Mouse (Mus musculus) heart, postnatal 36 days (tissue): Measurements from ENCODE around the gene Kat14. TPM values are rescaled to one million over a fixed set of nuclear protein-coding genes. Genes with fewer than 3 reads are reported as not detected.
"Not testable (repeated sequence)": the region's sequence is repeated elsewhere in the genome, so short reads cannot be mapped to it uniquely, and the experiment has no call there.

Experiments
- DNase-seq, 2 experiments: peaks; one replicate each; pipeline ENCODE4 v3.0.0; 2021 to 2022
- intact Hi-C: fragments of 180-260 bp; cut with DNase I; formaldehyde crosslinking; loops from one replicate; pipeline ENCODE4 v1.15.1; 2025
- total RNA-seq, 2 experiments: library from RNA; stranded (reverse); gene quantifications; 2 replicates each; pipeline ENCODE4 v1.2.3; 2021

The Kat14 gene
- 10 to 100 TPM; 22.6 to 23.3 TPM for total RNA-seq

GRCm38 (mm10) chr2:144368400-144369019 lies at the start of gene Kat14, which contains the start of gene Pet117:
Gene Kat14 (plus strand): TSS chr2:144368983.
Gene Pet117 (plus strand): TSS chr2:144368996.
- intact Hi-C loops = loop anchor here (5.0 kb wide), 2 partner anchors 89 to 189 kb away; partner anchors contain the start of gene Sec23b
- DNase-seq = peak; percentile 95 to 97

GRCm38 (mm10) chr2:144324218-144324617 lies 44.6 kb upstream of the Kat14 start:
- no peak for DNase-seq
- intact Hi-C loops = no loop called here

DNA sequence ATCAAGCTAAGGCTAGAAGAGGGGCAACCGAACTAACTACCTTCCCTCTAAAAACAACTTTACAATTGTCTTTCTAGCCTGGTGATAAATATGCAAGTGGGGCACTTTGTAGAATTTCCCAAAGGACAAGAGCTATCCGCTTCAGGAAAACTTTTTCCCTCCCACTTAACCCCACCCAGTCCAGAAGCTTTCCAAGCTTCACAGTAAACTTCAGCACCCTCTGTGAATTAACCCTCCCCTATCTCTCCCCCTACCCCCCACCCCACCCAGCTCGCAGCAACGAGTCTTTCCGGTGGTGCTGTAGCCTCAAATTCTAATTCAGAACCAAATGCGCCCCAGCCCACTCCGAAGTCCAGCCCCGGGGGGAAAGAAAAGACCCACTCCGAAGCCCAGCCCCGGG lies 39.3 kb upstream of the Kat14 start:
- intact Hi-C loops = no loop called here
- no peak for DNase-seq

- intact Hi-C loops = no loop called here
Measured at GRCm38 (mm10) chr2:144329937-144330336, 38.8 kb upstream of the Kat14 start.

DNA sequence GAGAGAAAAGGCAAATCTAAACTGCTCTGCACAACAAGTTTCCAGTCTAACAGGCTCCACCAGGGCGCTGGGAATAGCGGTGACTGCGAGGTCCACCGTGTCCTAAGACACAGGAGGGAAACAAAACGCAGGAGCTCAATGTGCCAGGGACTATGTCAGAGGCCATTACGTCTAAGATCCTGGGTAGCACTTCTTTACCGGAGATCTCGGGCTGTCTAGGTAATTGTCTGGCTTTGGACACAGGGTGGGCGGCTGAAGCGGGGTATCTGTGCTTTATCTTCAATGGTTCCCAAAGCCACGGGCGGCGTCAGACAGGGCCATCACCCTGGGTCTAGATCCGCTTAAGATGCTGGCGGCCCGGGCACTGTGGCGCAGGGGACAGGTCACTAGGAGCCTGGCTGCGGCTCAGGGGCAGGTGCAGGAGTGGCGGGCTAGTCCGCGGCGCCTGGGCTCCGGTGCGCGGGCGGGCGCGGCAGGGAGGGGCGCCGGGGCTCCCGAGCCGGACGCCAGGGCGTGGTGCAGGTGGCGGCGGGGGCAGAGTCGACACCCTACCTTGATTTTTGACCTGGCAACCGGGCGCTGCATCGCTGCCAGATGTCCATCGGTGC lies 38.3 kb upstream of the Kat14 start:
- intact Hi-C loops = no loop called here
- DNase-seq = peak in 1 of 2 experiments; percentile 14

More at GRCm38 (mm10) chr2:144329937-144330336, 38.8 kb upstream of the Kat14 start:
- no peak for DNase-seq

DNA sequence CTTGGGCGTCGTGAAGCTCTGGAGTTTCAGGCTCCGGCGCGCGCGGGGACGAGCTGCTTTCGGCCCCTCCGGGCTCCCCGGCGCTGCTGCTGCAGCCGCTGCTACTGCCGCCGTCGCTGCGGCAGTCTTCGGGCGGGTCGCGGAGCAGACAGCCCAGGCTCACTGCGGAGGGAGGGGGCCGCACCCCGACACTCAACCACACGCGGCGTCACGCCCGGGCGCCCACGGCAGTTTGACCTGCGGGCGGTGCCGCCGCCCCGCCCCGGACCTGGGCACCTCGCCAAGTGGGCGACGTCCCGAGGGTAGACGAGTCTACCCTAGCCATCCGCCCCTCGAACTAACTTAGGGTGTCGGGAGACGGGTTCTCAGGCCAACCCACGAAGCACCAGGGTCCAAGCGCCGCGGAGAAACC lies 37.8 kb upstream of the Kat14 start:
- intact Hi-C loops = no loop called here
- DNase-seq = peak; percentile 13 to 18

DNA sequence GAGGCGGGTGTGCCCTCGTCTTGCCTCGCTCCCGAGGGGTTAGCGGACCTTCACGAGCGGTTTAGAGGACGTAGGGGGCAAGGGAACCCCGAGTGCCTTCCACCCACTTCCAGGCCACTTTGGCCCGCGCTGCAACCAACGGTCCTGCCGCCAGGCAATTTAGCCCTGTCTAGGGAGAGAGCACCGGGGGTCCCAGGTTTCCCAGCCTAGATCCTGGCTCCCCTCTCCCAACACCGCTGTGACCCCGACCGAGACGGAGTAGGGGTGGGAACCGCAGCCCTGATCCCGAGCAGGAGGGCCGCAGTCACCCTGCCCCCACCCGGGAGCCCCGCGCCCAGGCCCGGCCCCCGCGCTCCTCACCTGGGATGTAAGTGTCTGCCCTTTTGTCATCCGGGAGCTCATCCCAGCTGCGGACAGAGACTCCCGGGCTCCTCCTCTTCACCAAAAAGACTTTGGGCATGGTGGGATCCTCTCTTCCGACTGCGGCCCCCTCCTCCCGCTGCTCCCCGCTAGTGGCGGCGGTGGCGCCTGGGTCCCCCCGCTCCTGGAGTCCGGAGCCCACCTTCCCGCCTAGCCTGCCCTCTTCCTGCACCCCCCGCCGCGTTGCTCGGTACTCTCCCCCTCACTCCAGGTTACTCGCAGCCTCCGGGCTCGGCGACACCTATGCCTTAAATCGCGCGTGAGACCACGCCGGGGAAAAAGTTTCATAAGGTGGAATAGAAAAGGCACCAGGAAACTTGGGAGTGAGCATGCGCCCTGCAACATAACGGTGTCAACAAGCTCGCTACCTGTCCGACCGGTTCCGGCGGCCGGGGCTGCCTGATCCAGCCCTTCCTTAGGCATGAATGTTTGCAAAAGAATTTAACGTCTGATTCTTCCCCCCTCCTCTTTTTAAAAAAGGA lies 37.1 kb upstream of the Kat14 start, which contains the start of gene Ovol2:
Gene Ovol2 (minus strand): TSS at position 746 of the 902 bp plus-strand sequence.
- intact Hi-C loops = no loop called here
- peak in 1 of 2 experiments; percentile 7 for DNase-seq

- intact Hi-C loops = no loop called here
- DNase-seq = no peak
Measured at GRCm38 (mm10) chr2:144332486-144332885, 36.3 kb upstream of the Kat14 start.

DNA sequence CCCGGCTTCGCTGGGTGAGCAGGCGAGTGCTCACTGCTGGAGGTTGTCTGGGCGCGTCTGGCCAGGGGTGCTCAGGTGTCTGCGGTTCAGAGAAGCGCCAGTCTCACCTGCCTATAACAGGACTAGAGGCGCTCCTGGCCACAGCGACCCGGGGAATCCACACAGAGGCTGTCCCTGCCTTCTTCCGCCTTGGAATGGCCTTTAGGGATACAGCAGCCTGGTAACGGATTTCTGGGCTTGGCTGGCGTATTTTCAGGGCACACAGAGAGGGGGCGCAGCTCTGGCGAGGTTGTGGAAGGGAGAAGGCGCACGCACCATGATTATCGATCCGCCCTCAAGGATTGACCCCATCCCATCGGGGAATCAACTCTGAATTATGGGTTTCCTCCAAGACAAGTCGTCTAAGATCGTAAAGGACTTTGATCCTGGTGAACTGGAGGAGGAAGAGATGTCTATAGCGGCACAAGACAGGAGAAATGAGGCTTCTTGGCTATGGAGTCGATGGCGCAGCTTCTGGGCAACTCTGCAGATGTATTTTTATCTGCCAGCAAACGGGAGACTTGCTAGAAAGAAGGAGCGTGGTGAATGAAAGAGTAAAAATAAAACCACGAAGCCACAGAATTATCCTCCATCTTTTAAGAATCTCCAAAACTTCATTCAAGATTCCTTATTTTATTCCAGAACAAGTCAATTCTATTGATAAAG lies 35.5 kb upstream of the Kat14 start:
- no peak for DNase-seq
- intact Hi-C loops = no loop called here

DNA sequence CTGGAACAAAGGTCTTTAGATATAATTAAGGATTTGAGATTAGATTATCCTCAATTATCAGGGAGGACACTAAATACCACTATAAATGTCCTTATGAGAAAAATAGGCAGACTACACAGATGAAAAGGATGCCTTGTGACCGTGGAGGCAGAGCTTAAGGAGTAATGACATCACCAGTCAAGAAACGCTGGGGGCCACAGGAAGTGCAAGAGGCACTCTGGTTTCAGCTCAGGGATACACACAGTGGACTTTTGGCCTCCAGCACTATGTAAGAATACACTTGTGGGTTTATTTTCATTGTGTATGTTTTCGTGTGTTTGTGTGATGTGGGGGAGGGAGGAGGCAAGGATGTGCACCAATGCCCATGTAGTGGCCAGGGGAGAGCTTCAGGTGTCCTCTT lies 31.6 kb upstream of the Kat14 start:
- peak in 1 of 2 experiments; percentile 5 for DNase-seq
- intact Hi-C loops = no loop called here

- DNase-seq = no peak
- intact Hi-C loops = no loop called here
Measured at GRCm38 (mm10) chr2:144337701-144338100, 31.1 kb upstream of the Kat14 start.

GRCm38 (mm10) chr2:144338149-144338548 lies 30.6 kb upstream of the Kat14 start:
- DNase-seq, intact Hi-C loops: not testable (repeated sequence)

- intact Hi-C loops = no loop called here
- DNase-seq = no peak
Measured at GRCm38 (mm10) chr2:144343158-144343557, 25.6 kb upstream of the Kat14 start.

- DNase-seq = no peak
- intact Hi-C loops = loop anchor here (5.0 kb wide), 1 partner anchor 104 kb away; no protein-coding TSS in a partner anchor
Measured at GRCm38 (mm10) chr2:144348525-144348924, 20.3 kb upstream of the Kat14 start.

- no peak for DNase-seq
- intact Hi-C loops = no loop called here
Measured at GRCm38 (mm10) chr2:144352843-144353242, 15.9 kb upstream of the Kat14 start.

GRCm38 (mm10) chr2:144369020-144369421 lies 238 bp downstream of the Kat14 start:
- DNase-seq = no peak
- intact Hi-C loops = loop anchor here (5.0 kb wide), 2 partner anchors 88 to 188 kb away; partner anchors contain the start of gene Sec23b

- DNase-seq = no peak
- intact Hi-C loops = loop anchor here (5.0 kb wide), 2 partner anchors 88 to 188 kb away; partner anchors contain the start of gene Sec23b
Measured at GRCm38 (mm10) chr2:144369511-144369910, 728 bp downstream of the Kat14 start.

GRCm38 (mm10) chr2:144371566-144371965 lies 2.8 kb downstream of the Kat14 start:
- DNase-seq = no peak
- intact Hi-C loops = loop anchor here (10.0 kb wide), 1 partner anchor 163 kb away; no protein-coding TSS in a partner anchor

GRCm38 (mm10) chr2:144373063-144373462 lies 4.3 kb downstream of the Kat14 start:
- DNase-seq = no peak
- intact Hi-C loops = loop anchor here (10.0 kb wide), 1 partner anchor 162 kb away; no protein-coding TSS in a partner anchor
